Mouse (Mus musculus) thymus, adult 2 months (tissue): ENCODE measurements around the gene Gm13124. TPM values are rescaled to one million over a fixed set of nuclear protein-coding genes. Genes with fewer than 3 reads are reported as not detected.
"Not testable (repeated sequence)": the region's sequence is repeated elsewhere in the genome, so short reads cannot be mapped to it uniquely, and the experiment has no call there.

Source experiments
- DNase-seq: peaks from one replicate; pipeline ENCODE4 v3.0.0; 2021
- H3K27ac ChIP-seq: fragments of 200-500 bp; 2 replicates; pipeline ENCODE4 v1.5.1; 2012; ENCODE audit warnings: low read length, control low read depth; ENCODE audit not compliant: control insufficient read depth, insufficient read depth
- H3K27me3 ChIP-seq: fragments of 200-500 bp; 2 replicates; pipeline ENCODE4 v1.6.1; 2012; ENCODE audit warnings: mild to moderate bottlenecking, low read length, moderate library complexity, mixed read lengths; ENCODE audit not compliant: control insufficient read depth, insufficient read depth
- H3K36me3 ChIP-seq: fragments of 200-500 bp; 2 replicates; pipeline ENCODE4 v1.6.1; 2012; ENCODE audit warnings: mild to moderate bottlenecking, low read length, moderate library complexity; ENCODE audit not compliant: control insufficient read depth, insufficient read depth
- H3K4me1 ChIP-seq: fragments of 200-500 bp; replicated peaks from 2 replicates; pipeline ENCODE4 v1.6.1; 2012; ENCODE audit warnings: low read length; ENCODE audit not compliant: control insufficient read depth, insufficient read depth
- H3K4me3 ChIP-seq: fragments of 200-500 bp; 2 replicates; pipeline ENCODE4 v1.5.1; 2012; ENCODE audit warnings: mild to moderate bottlenecking, low read length, control low read depth, moderate library complexity; ENCODE audit not compliant: control insufficient read depth, insufficient read depth
- CTCF ChIP-seq: fragments of 200-500 bp; IDR thresholded peaks from 2 replicates; pipeline ENCODE4 v1.5.1; 2012; ENCODE audit warnings: mild to moderate bottlenecking, control low read depth, low read length, moderate library complexity, borderline replicate concordance; ENCODE audit not compliant: control insufficient read depth, poor library complexity, insufficient read depth; ENCODE audit errors: extremely low read depth
- POLR2A ChIP-seq: fragments of 200-500 bp; IDR thresholded peaks from 2 replicates; pipeline ENCODE4 v1.6.1; 2012; ENCODE audit warnings: mild to moderate bottlenecking, low read length, control low read depth, moderate library complexity; ENCODE audit not compliant: control insufficient read depth, poor library complexity, insufficient read depth; ENCODE audit errors: extremely low read depth
- WGBS: fragments of 180-500 bp; shearing (Covaris S2); methylation state at CpG from one replicate; pipeline ENCODE4 v1.1.7; 2018; 5-methylcytosine and 5-hydroxymethylcytosine counted together
- polyA plus RNA-seq: library from polyadenylated mRNA; depleted of rRNA; stranded (reverse); fragments of >200 nt; gene quantifications from 2 replicates; pipeline ENCODE4 v1.2.3, GENCODE M21; 2012; rRNA removed

The Gm13124 gene
- polyA plus RNA-seq, 1 experiment = not detected

- H3K4me1 ChIP-seq = no peaks in the 10 kb centered on the region
- H3K4me3 ChIP-seq = no peak overlapping the region
- DNase-seq = no peak
- H3K27me3 ChIP-seq = no peaks in the 10 kb centered on the region
- TF ChIP-seq POLR2A = no peak
- no peak for TF ChIP-seq CTCF
- no peak overlapping the region for H3K27ac ChIP-seq
- no peaks in the 10 kb centered on the region for H3K36me3 ChIP-seq
Observed at GRCm38 (mm10) chr4:144559792-144560191, 5.1 kb downstream of the Gm13124 start.

- Histone ChIP-seq H3K4me3 (no peak overlapping the region), H3K36me3 (no peaks in the 10 kb centered on the region), H3K27ac (no peak overlapping the region), H3K4me1 (no peaks in the 10 kb centered on the region), H3K27me3 (no peaks in the 10 kb centered on the region)
- DNase-seq = no peak
- no peak for TF ChIP-seq CTCF
- no peak for TF ChIP-seq POLR2A
Observed at GRCm38 (mm10) chr4:144551156-144551555, 13.8 kb downstream of the Gm13124 start.

GRCm38 (mm10) chr4:144545339-144545738 lies 19.6 kb downstream of the Gm13124 start:
- not testable (repeated sequence) for DNase-seq, H3K27ac ChIP-seq, H3K36me3 ChIP-seq, H3K4me1 ChIP-seq, H3K27me3 ChIP-seq, H3K4me3 ChIP-seq
- 97% methylated on average over 13 of the region's 13 CpGs for WGBS

- H3K27me3 ChIP-seq = no peaks in the 10 kb centered on the region
- H3K27ac ChIP-seq = no peak overlapping the region
- no peak for DNase-seq
- no peaks in the 10 kb centered on the region for H3K4me1 ChIP-seq
- H3K4me3 ChIP-seq = no peak overlapping the region
- no peaks in the 10 kb centered on the region for H3K36me3 ChIP-seq
- 83% methylated on average over 1 of the region's 1 CpGs for WGBS
- TF ChIP-seq POLR2A = no peak
- no peak for TF ChIP-seq CTCF
Observed at GRCm38 (mm10) chr4:144544689-144545088, 20.2 kb downstream of the Gm13124 start.

- Histone ChIP-seq H3K27ac (no peak within 1 kb of the TSS), H3K27me3 (no peaks in the 10 kb centered on the region), H3K4me1 (no peaks in the 10 kb centered on the region), H3K36me3 (no peaks in the 10 kb centered on the region), H3K4me3 (no peak within 1 kb of the TSS)
- TF ChIP-seq CTCF = no peak
- no peak for TF ChIP-seq POLR2A
- 86% methylated on average over 5 of the region's 5 CpGs for WGBS
- DNase-seq = no peak
Observed at GRCm38 (mm10) chr4:144519522-144519921, 45.4 kb downstream of the Gm13124 start, which contains the start of gene 9430007A20Rik. 9430007A20Rik (plus strand) TSS chr4:144519822.

GRCm38 (mm10) chr4:144506518-144506917 lies 58.4 kb downstream of the Gm13124 start:
- H3K27ac ChIP-seq = no peak overlapping the region
- no peak for DNase-seq
- TF ChIP-seq CTCF (no peak), POLR2A (no peak)
- 69% methylated on average over 1 of the region's 1 CpGs for WGBS
- H3K4me3 ChIP-seq = no peak overlapping the region
- no peaks in the 10 kb centered on the region for H3K27me3 ChIP-seq
- no peaks in the 10 kb centered on the region for H3K36me3 ChIP-seq
- H3K4me1 ChIP-seq = no peaks in the 10 kb centered on the region

Other genes starting within 250 kb of the Gm13124 start
- gene Gm13128, start 234.9 kb downstream of the Gm13124 start, polyA plus RNA-seq = not detected in 2 replicates
- not detected in 2 replicates for gene Gm13119, start 207.2 kb downstream of the Gm13124 start, polyA plus RNA-seq
- gene Pramef20, start 187.2 kb downstream of the Gm13124 start, polyA plus RNA-seq = not detected in 2 replicates
- 0.08 and 0.55 TPM in 2 replicates for gene Pramef12, start 156.7 kb downstream of the Gm13124 start, polyA plus RNA-seq
- 0.18 TPM in 1 of 2 replicates, not detected in the other for gene 1700012P22Rik, start 126.4 kb downstream of the Gm13124 start, polyA plus RNA-seq
- gene Gm9944, start 111.8 kb downstream of the Gm13124 start, polyA plus RNA-seq = not detected in 2 replicates
- not detected in 2 replicates for gene Aadacl3, start 101.4 kb downstream of the Gm13124 start, polyA plus RNA-seq
- gene 9430007A20Rik, start 45.3 kb downstream of the Gm13124 start, polyA plus RNA-seq = 0.09 TPM in 1 of 2 replicates, not detected in the other
- not detected in 2 replicates for gene Aadacl4, start 48.6 kb upstream of the Gm13124 start, polyA plus RNA-seq
- gene Gm436, start 121.2 kb upstream of the Gm13124 start, polyA plus RNA-seq = not detected in 2 replicates
- 0.10 TPM in 1 of 2 replicates, not detected in the other for gene Gm13178, start 156.3 kb upstream of the Gm13124 start, polyA plus RNA-seq
- gene Gm438, start 221.4 kb upstream of the Gm13124 start, polyA plus RNA-seq = not detected in 2 replicates